Mouse (Mus musculus) liver, embryonic 14.5 days (tissue): ENCODE data around the gene Cdk5rap3. TPM values are rescaled to one million over a fixed set of nuclear protein-coding genes. Genes with fewer than 3 reads are reported as not detected.

Source experiments
- ATAC-seq: fragments of 200-750 bp; cut with Nextera tagmentation; 2 replicates; pipeline ENCODE4 v1.8.0; 2017; ENCODE audit warnings: moderate number of reproducible peaks, mild to moderate bottlenecking, moderate library complexity; ENCODE audit not compliant: insufficient read depth
- DNase-seq, 3 experiments: peaks; one replicate each; pipeline ENCODE4 v3.0.0-alpha.2; 2012 to 2013; ENCODE audit warnings: low read depth in 3 of 3, low spot score in 3 of 3
- H3K27ac ChIP-seq: fragments of 300-500 bp; sonication (generic); 2 replicates; pipeline ENCODE4 v1.5.1; 2014; ENCODE audit warnings: moderate library complexity, mild to moderate bottlenecking, control low read depth, inconsistent platforms
- H3K27me3 ChIP-seq: fragments of 300-500 bp; sonication (generic); 2 replicates; pipeline ENCODE4 v1.6.1; 2014; ENCODE audit warnings: mild to moderate bottlenecking, low read length, moderate library complexity; ENCODE audit not compliant: control insufficient read depth, insufficient read depth
- H3K36me3 ChIP-seq: fragments of 300-500 bp; sonication (generic); replicated peaks from 2 replicates; pipeline ENCODE4 v1.6.1; 2014; ENCODE audit warnings: low read depth; ENCODE audit not compliant: control insufficient read depth, insufficient read depth
- H3K4me1 ChIP-seq, 2 experiments: fragments of 200-500 bp in 1 of 2; fragments of 300-500 bp in 1 of 2; sonication (generic) in 1 of 2; replicated peaks; 2 replicates each; pipeline ENCODE4 v1.6.1; 2012 to 2014; ENCODE audit warnings: antibody characterized with exemption in 1 of 2, inconsistent platforms in 1 of 2, low read length in 1 of 2; ENCODE audit not compliant: control insufficient read depth in 2 of 2, insufficient read depth in 2 of 2
- H3K4me2 ChIP-seq: fragments of 300-500 bp; sonication (generic); 2 replicates; pipeline ENCODE4 v1.6.1; 2014; ENCODE audit warnings: low read depth, mild to moderate bottlenecking, control low read depth, moderate library complexity
- H3K4me3 ChIP-seq, 2 experiments: fragments of 200-500 bp in 1 of 2; fragments of 300-500 bp in 1 of 2; sonication (generic) in 1 of 2; 2 replicates each; pipeline ENCODE4 v1.5.1; 2012 to 2014; ENCODE audit warnings: low read depth in 2 of 2, low read length in 2 of 2, mild to moderate bottlenecking in 2 of 2, control low read depth in 1 of 2, inconsistent platforms in 1 of 2, moderate library complexity in 1 of 2; ENCODE audit not compliant: insufficient read depth in 1 of 2
- H3K9ac ChIP-seq: fragments of 300-500 bp; sonication (generic); replicated peaks from 2 replicates; pipeline ENCODE4 v1.6.1; 2014; ENCODE audit warnings: mild to moderate bottlenecking, control low read depth, moderate library complexity
- H3K9me3 ChIP-seq: fragments of 300-500 bp; sonication (generic); 2 replicates; pipeline ENCODE4 v1.6.1; 2016; ENCODE audit warnings: low read length, mixed read lengths; ENCODE audit not compliant: control insufficient read depth
- CTCF ChIP-seq: IDR thresholded peaks from 2 replicates; pipeline ENCODE4 v1.5.1; 2016; ENCODE audit warnings: antibody characterized with exemption, low read depth, control low read depth
- EP300 ChIP-seq: IDR thresholded peaks from 2 replicates; pipeline ENCODE4 v1.6.1; 2016; ENCODE audit warnings: antibody characterized with exemption, low read depth
- WGBS: fragments of 180-500 bp; shearing (Covaris S2); extraction: QIAGEN DNeasy Blood & Tissue Kit; methylation state at CpG from one replicate; pipeline ENCODE4 v1.1.7; 2014; ENCODE audit not compliant: insufficient replicate concordance; 5-methylcytosine and 5-hydroxymethylcytosine counted together
- polyA plus RNA-seq, 2 experiments: library from polyadenylated mRNA; depleted of rRNA in 1 of 2; stranded (reverse) in 1 of 2; unstranded in 1 of 2; fragments of >200 nt; fragmentation: Nextera tagmentation in 1 of 2; extraction: Ambion mirVana in 1 of 2; gene quantifications; 2 replicates each; pipeline versions ENCODE4 v1.2.1 to v1.2.3; 2012 to 2014

Gene Cdk5rap3
- polyA plus RNA-seq (2012; rRNA removed) (14.2 and 20.1 TPM in 2 replicates), polyA plus RNA-seq (2014; fragmentation: Nextera tagmentation; extraction: Ambion mirVana) (34.1 and 36.4 TPM in 2 replicates)

GRCm38 (mm10) chr11:96916044-96916884, at the start of gene Cdk5rap3:
Cdk5rap3 (minus strand) TSS chr11:96916496.
- peak; percentile 96 for TF ChIP-seq CTCF
- peak; percentile 79 for TF ChIP-seq EP300
- peaks cover 37 to 42% of the 10 kb centered on the region in 2 experiments for H3K4me1 ChIP-seq
- peak within 1 kb of the TSS; percentile 73 for H3K9ac ChIP-seq
- under 1% methylated on average over 55 of the region's 55 CpGs for WGBS
- H3K9me3 ChIP-seq: no peaks in the 10 kb centered on the region
- H3K4me2 ChIP-seq: peak within 1 kb of the TSS; percentile 93
- no peaks in the 10 kb centered on the region for H3K36me3 ChIP-seq
- peak within 1 kb of the TSS; percentile 92 for H3K27ac ChIP-seq
- no peaks in the 10 kb centered on the region for H3K27me3 ChIP-seq
- peak; percentile 84 for ATAC-seq
- peak within 1 kb of the TSS; percentile 61 to 82 for H3K4me3 ChIP-seq
- peak; percentile 98 for DNase-seq

GRCm38 (mm10) chr11:96963580-96963979, 47.3 kb upstream of the Cdk5rap3 start:
- Histone ChIP-seq H3K4me1 (peaks cover 28 to 33% of the 10 kb centered on the region in 2 experiments), H3K27ac (peak overlapping the region; percentile 47; the same call in 1 of the 2 replicates)

GRCm38 (mm10) chr11:96957061-96957805, 40.9 kb upstream of the Cdk5rap3 start:
- peak overlapping the region; percentile 59 for H3K4me2 ChIP-seq
- DNase-seq (no peak), ATAC-seq (peak; percentile 27; the same call in 1 of the 2 replicates)
- no peak for TF ChIP-seq CTCF
- TF ChIP-seq EP300: peak; percentile 61
- peaks cover 37 to 45% of the 10 kb centered on the region in 2 experiments for H3K4me1 ChIP-seq
- peak overlapping the region; percentile 85 for H3K27ac ChIP-seq
- H3K27me3 ChIP-seq: no peaks in the 10 kb centered on the region
- no peaks in the 10 kb centered on the region for H3K9me3 ChIP-seq
- 85% methylated on average over 10 of the region's 10 CpGs for WGBS
- no peak overlapping the region for H3K4me3 ChIP-seq
- H3K36me3 ChIP-seq: peaks cover 97% of the 10 kb centered on the region
- peak overlapping the region; percentile 52 for H3K9ac ChIP-seq

More at GRCm38 (mm10) chr11:96963580-96963979, 47.3 kb upstream of the Cdk5rap3 start:
- DNase-seq (peak in 2 of 3 experiments; percentile 66 to 73), ATAC-seq (peak; percentile 68)
- 29% methylated on average over 8 of the region's 8 CpGs for WGBS
- no peak overlapping the region for H3K4me3 ChIP-seq
- no peak overlapping the region for H3K4me2 ChIP-seq
- TF ChIP-seq CTCF: peak; percentile 98
- TF ChIP-seq EP300: no peak
- no peak overlapping the region for H3K9ac ChIP-seq
- H3K9me3 ChIP-seq: no peaks in the 10 kb centered on the region
- H3K27me3 ChIP-seq: no peaks in the 10 kb centered on the region
- H3K36me3 ChIP-seq: peaks cover 61% of the 10 kb centered on the region

GRCm38 (mm10) chr11:96956009-96956724, 39.9 kb upstream of the Cdk5rap3 start:
- H3K27me3 ChIP-seq: no peaks in the 10 kb centered on the region
- peaks cover 97% of the 10 kb centered on the region for H3K36me3 ChIP-seq
- H3K4me3 ChIP-seq: 0 out of 4 replicates have a peak overlapping the region, but pooled peaks of 1 of the 2 experiments have one; percentile 23
- peak overlapping the region; percentile 52 for H3K9ac ChIP-seq
- ATAC-seq (peak; percentile 89), DNase-seq (peak; percentile 71 to 80 (median 75))
- peaks cover 32 to 38% of the 10 kb centered on the region in 2 experiments for H3K4me1 ChIP-seq
- H3K27ac ChIP-seq: peak overlapping the region; percentile 85
- no peaks in the 10 kb centered on the region for H3K9me3 ChIP-seq
- 39% methylated on average over 20 of the region's 20 CpGs for WGBS
- H3K4me2 ChIP-seq: peak overlapping the region; percentile 59
- TF ChIP-seq EP300 (peak; percentile 81), CTCF (peak; percentile 78)
